Mouse (Mus musculus) MN1 (cell line): ENCODE data around the gene Nhs.
A peak's percentile ranks its signal among the peaks of the same experiment; 100 is the strongest.

Source experiments
- DNase-seq: peaks from one replicate; pipeline ENCODE4 v3.0.0-alpha.2; 2016; ENCODE audit warnings: low spot score

Nhs gene

GRCm38 (mm10) chrX:162020039-162020566 is 139.4 kb downstream of the Nhs start:
- DNase-seq = no peak

- DNase-seq = no peak
Observed at GRCm38 (mm10) chrX:162017471-162017870, 142.1 kb downstream of the Nhs start.

- no peak for DNase-seq
Observed at GRCm38 (mm10) chrX:162012570-162012969, 147.0 kb downstream of the Nhs start.

GRCm38 (mm10) chrX:162009876-162010275 is 149.7 kb downstream of the Nhs start:
- no peak for DNase-seq

- no peak for DNase-seq
Observed at GRCm38 (mm10) chrX:162003818-162004217, 155.7 kb downstream of the Nhs start.

GRCm38 (mm10) chrX:161998876-161999275 is 160.7 kb downstream of the Nhs start:
- DNase-seq = no peak

- no peak for DNase-seq
Observed at GRCm38 (mm10) chrX:161997170-161997795, 162.2 kb downstream of the Nhs start.

- no peak for DNase-seq
Observed at GRCm38 (mm10) chrX:161990171-161990570, 169.4 kb downstream of the Nhs start.

- no peak for DNase-seq
Observed at GRCm38 (mm10) chrX:161984961-161985360, 174.6 kb downstream of the Nhs start.

- peak; percentile 31 for DNase-seq
Observed at GRCm38 (mm10) chrX:161981399-161981798, 178.1 kb downstream of the Nhs start.

- DNase-seq = no peak
Observed at GRCm38 (mm10) chrX:161979946-161980345, 179.6 kb downstream of the Nhs start.

- no peak for DNase-seq
Observed at GRCm38 (mm10) chrX:161977236-161977841, 182.2 kb downstream of the Nhs start.

GRCm38 (mm10) chrX:161976376-161976775 is 183.2 kb downstream of the Nhs start:
- DNase-seq = no peak

GRCm38 (mm10) chrX:161973572-161973971 is 186.0 kb downstream of the Nhs start:
- no peak for DNase-seq

GRCm38 (mm10) chrX:161972723-161973122 is 186.8 kb downstream of the Nhs start:
- no peak for DNase-seq

GRCm38 (mm10) chrX:161971961-161972502 is 187.5 kb downstream of the Nhs start:
- DNase-seq = no peak

GRCm38 (mm10) chrX:161971131-161971530 is 188.4 kb downstream of the Nhs start:
- no peak for DNase-seq

GRCm38 (mm10) chrX:161967692-161968091 is 191.8 kb downstream of the Nhs start:
- DNase-seq = no peak

GRCm38 (mm10) chrX:161963372-161963771 is 196.2 kb downstream of the Nhs start:
- no peak for DNase-seq

GRCm38 (mm10) chrX:161962855-161963254 is 196.7 kb downstream of the Nhs start:
- no peak for DNase-seq

GRCm38 (mm10) chrX:161961756-161962155 is 197.8 kb downstream of the Nhs start:
- DNase-seq = no peak

- peak; percentile 81 for DNase-seq
Observed at GRCm38 (mm10) chrX:161961176-161961575, 198.4 kb downstream of the Nhs start.

- DNase-seq = no peak
Observed at GRCm38 (mm10) chrX:161952356-161952755, 207.2 kb downstream of the Nhs start.
